Mouse (Mus musculus) olfactory bulb, adult 2 months (tissue): ENCODE data around the gene Foxk2. TPM values are rescaled to one million over a fixed set of nuclear protein-coding genes. Genes with fewer than 3 reads are reported as not detected.

Experiments
- H3K27ac ChIP-seq: fragments of 200-500 bp; 2 replicates; pipeline ENCODE4 v1.5.1; 2012; ENCODE audit warnings: low read depth, low read length; ENCODE audit not compliant: insufficient read depth
- H3K4me1 ChIP-seq: fragments of 200-500 bp; 2 replicates; pipeline ENCODE4 v1.6.1; 2012; ENCODE audit warnings: low read length; ENCODE audit not compliant: control insufficient read depth, insufficient read depth
- H3K4me3 ChIP-seq: fragments of 200-500 bp; 2 replicates; pipeline ENCODE4 v1.5.1; 2012; ENCODE audit warnings: mild to moderate bottlenecking, low read depth, low read length, moderate library complexity; ENCODE audit not compliant: insufficient read depth
- CTCF ChIP-seq: fragments of 200-500 bp; IDR thresholded peaks from 2 replicates; pipeline ENCODE4 v1.5.1; 2012; ENCODE audit warnings: low read depth, mild to moderate bottlenecking, low read length, moderate library complexity; ENCODE audit not compliant: insufficient read depth
- POLR2A ChIP-seq: fragments of 200-500 bp; IDR thresholded peaks from 2 replicates; pipeline ENCODE4 v1.6.1; 2012; ENCODE audit warnings: mild to moderate bottlenecking, low read depth, low read length, moderate library complexity; ENCODE audit not compliant: insufficient read depth
- WGBS: fragments of 180-500 bp; shearing (Covaris S2); methylation state at CpG from one replicate; pipeline ENCODE4 v1.1.7; 2018; 5-methylcytosine and 5-hydroxymethylcytosine counted together
- polyA plus RNA-seq: library from polyadenylated mRNA; stranded (reverse); fragments of >200 nt; gene quantifications from 2 replicates; pipeline ENCODE4 v1.2.4, GENCODE M21; 2012; ENCODE audit warnings: low replicate concordance; ENCODE audit not compliant: missing spikeins, insufficient read depth, insufficient read length

Foxk2 gene
- polyA plus RNA-seq, 1 experiment = not detected

GRCm38 (mm10) chr11:121353326-121354090 lies 93.7 kb downstream of the Foxk2 start:
- Histone ChIP-seq H3K4me1 (peaks cover 2% of the 10 kb centered on the region; the same call in 1 of the 2 replicates), H3K4me3 (peak overlapping the region; percentile 89), H3K27ac (peak overlapping the region; percentile 84)
- TF ChIP-seq CTCF (no peak), POLR2A (no peak)
- WGBS = 2% methylated on average over 41 of the region's 41 CpGs

GRCm38 (mm10) chr11:121354091-121354707 lies 94.4 kb downstream of the Foxk2 start, which contains the start of gene Wdr45b:
Gene Wdr45b, minus strand, starts transcription at chr11:121354445.
- WGBS = under 1% methylated on average over 69 of the region's 69 CpGs
- Histone ChIP-seq H3K27ac (peak within 1 kb of the TSS; percentile 84), H3K4me1 (peaks cover 2% of the 10 kb centered on the region; the same call in 1 of the 2 replicates)

More at GRCm38 (mm10) chr11:121354091-121354707, 94.4 kb downstream of the Foxk2 start, which contains the start of gene Wdr45b:
- peak; percentile 74 for TF ChIP-seq POLR2A
- 0 out of 2 replicates have a peak, but pooled peaks have one; percentile 5 for TF ChIP-seq CTCF
- H3K4me3 ChIP-seq = peak within 1 kb of the TSS; percentile 89

Other genes starting within 250 kb of the Foxk2 start
- not detected in 2 replicates for gene Cd7, start 220.6 kb upstream of the Foxk2 start, polyA plus RNA-seq
- gene Sectm1b, start 196.4 kb upstream of the Foxk2 start, polyA plus RNA-seq = not detected in 2 replicates
- gene Sectm1a, start 178.8 kb upstream of the Foxk2 start, polyA plus RNA-seq = not detected in 2 replicates
- gene Tex19.2, start 141.3 kb upstream of the Foxk2 start, polyA plus RNA-seq = not detected in 2 replicates
- not detected in 2 replicates for gene Tex19.1, start 113.8 kb upstream of the Foxk2 start, polyA plus RNA-seq
- not detected in 2 replicates for gene Uts2r, start 99.7 kb upstream of the Foxk2 start, polyA plus RNA-seq
- not detected in 2 replicates for gene Hexdc, start 55.6 kb upstream of the Foxk2 start, polyA plus RNA-seq
- not detected in 2 replicates for gene Ogfod3, start 55.3 kb upstream of the Foxk2 start, polyA plus RNA-seq
- gene Cybc1, start 30.7 kb upstream of the Foxk2 start, polyA plus RNA-seq = not detected in 2 replicates
- gene Narf, start 22.7 kb upstream of the Foxk2 start, polyA plus RNA-seq = not detected in 2 replicates
- not detected in 2 replicates for gene Wdr45b, start 94.5 kb downstream of the Foxk2 start, polyA plus RNA-seq
- gene Rab40b, start 128.3 kb downstream of the Foxk2 start, polyA plus RNA-seq = not detected in 2 replicates
- not detected in 2 replicates for gene Fn3krp, start 161.4 kb downstream of the Foxk2 start, polyA plus RNA-seq
- not detected in 2 replicates for gene Fn3k, start 174.9 kb downstream of the Foxk2 start, polyA plus RNA-seq
- not detected in 2 replicates for gene Tbcd, start 192.0 kb downstream of the Foxk2 start, polyA plus RNA-seq